Mouse (Mus musculus): ENCODE results near the gene Bglap2. TPM values are rescaled to one million over a fixed set of nuclear protein-coding genes. Genes with fewer than 3 reads are reported as not detected.

Bglap2 gene
- polyA plus RNA-seq, 1 experiment, result 2.1 TPM

- WGBS, result 27% methylated on average over 2 of the region's 2 CpGs
Observed at GRCm38 (mm10) chr3:88331282-88331681, 47.2 kb downstream of the Bglap2 start.

GRCm38 (mm10) chr3:88328956-88329355, 49.5 kb downstream of the Bglap2 start:
- Histone ChIP-seq H3K27ac (ENCODE audit: insufficient read depth, low read length) (no peak overlapping the region), H3K4me1 (ENCODE audit: control insufficient read depth, insufficient read depth, low read length) (peaks cover 7% of the 10 kb centered on the region), H3K4me3 (replicated peaks; ENCODE audit: insufficient read depth, low read depth, low read length) (no peak overlapping the region), H3K27me3 (ENCODE audit: control insufficient read depth, insufficient read depth, low read length) (no peaks in the 10 kb centered on the region)
- TF ChIP-seq POLR2A (IDR thresholded peaks at IDR 0.05; ENCODE audit: borderline replicate concordance, insufficient read depth, low read length) (no peak), CTCF (IDR thresholded peaks at IDR 0.05; ENCODE audit: borderline replicate concordance, insufficient read depth, low read depth, low read length) (no peak)
- 74% methylated on average over 5 of the region's 5 CpGs for WGBS
- DNase-seq, result no peak

More at GRCm38 (mm10) chr3:88331282-88331681, 47.2 kb downstream of the Bglap2 start:
- no peak overlapping the region for H3K27ac ChIP-seq (ENCODE audit: insufficient read depth, low read length)
- H3K27me3 ChIP-seq (ENCODE audit: control insufficient read depth, insufficient read depth, low read length), result no peaks in the 10 kb centered on the region
- TF ChIP-seq CTCF (IDR thresholded peaks at IDR 0.05; ENCODE audit: borderline replicate concordance, insufficient read depth, low read depth, low read length), result peak; percentile 66; the same call in 1 of the 2 replicates
- no peak for TF ChIP-seq POLR2A (IDR thresholded peaks at IDR 0.05; ENCODE audit: borderline replicate concordance, insufficient read depth, low read length)
- DNase-seq, result no peak
- peaks cover 2% of the 10 kb centered on the region for H3K4me1 ChIP-seq (ENCODE audit: control insufficient read depth, insufficient read depth, low read length)
- H3K4me3 ChIP-seq (replicated peaks; ENCODE audit: insufficient read depth, low read depth, low read length), result no peak overlapping the region

Other genes starting within 250 kb of the Bglap2 start
- 102 and 116 TPM in 2 replicates for gene Mef2d, start 236.3 kb downstream of the Bglap2 start, polyA plus RNA-seq (2012; rRNA removed)
- gene Rhbg, start 124.0 kb downstream of the Bglap2 start, polyA plus RNA-seq (2012; rRNA removed), result 0.08 and 0.17 TPM in 2 replicates
- 0.10 TPM in 1 of 2 replicates, not detected in the other for gene Gm38392, start 91.5 kb downstream of the Bglap2 start, polyA plus RNA-seq (2012; rRNA removed)
- gene Tsacc, start 81.7 kb downstream of the Bglap2 start, polyA plus RNA-seq (2012; rRNA removed), result 4.0 and 4.2 TPM in 2 replicates
- gene Cct3, start 81.6 kb downstream of the Bglap2 start, polyA plus RNA-seq (2012; rRNA removed), result 189 and 197 TPM in 2 replicates
- 109 and 110 TPM in 2 replicates for gene Glmp, start 53.7 kb downstream of the Bglap2 start, polyA plus RNA-seq (2012; rRNA removed)
- gene Tmem79, start 42.6 kb downstream of the Bglap2 start, polyA plus RNA-seq (2012; rRNA removed), result 0.81 and 1.3 TPM in 2 replicates
- 103 and 115 TPM in 2 replicates for gene Smg5, start 42.4 kb downstream of the Bglap2 start, polyA plus RNA-seq (2012; rRNA removed)
- 74.2 and 81.5 TPM in 2 replicates for gene Paqr6, start 14.1 kb downstream of the Bglap2 start, polyA plus RNA-seq (2012; rRNA removed)
- gene Bglap3, start 6.0 kb downstream of the Bglap2 start, polyA plus RNA-seq (2012; rRNA removed), result 0.41 and 0.65 TPM in 2 replicates
- gene Bglap, start 5.8 kb upstream of the Bglap2 start, polyA plus RNA-seq (2012; rRNA removed), result 0.57 TPM in 1 of 2 replicates, not detected in the other
- gene Pmf1, start 31.6 kb upstream of the Bglap2 start, polyA plus RNA-seq (2012; rRNA removed), result 13.8 and 14.5 TPM in 2 replicates
- gene Slc25a44, start 46.4 kb upstream of the Bglap2 start, polyA plus RNA-seq (2012; rRNA removed), result 57.6 and 61.2 TPM in 2 replicates
- gene Sema4a, start 82.5 kb upstream of the Bglap2 start, polyA plus RNA-seq (2012; rRNA removed), result 31.6 and 31.8 TPM in 2 replicates
- gene Lmna, start 131.3 kb upstream of the Bglap2 start, polyA plus RNA-seq (2012; rRNA removed), result 51.4 and 57.1 TPM in 2 replicates
- 1.2 and 1.3 TPM in 2 replicates for gene Mex3a, start 153.7 kb upstream of the Bglap2 start, polyA plus RNA-seq (2012; rRNA removed)
- 0.46 and 1.4 TPM in 2 replicates for gene Rab25, start 169.6 kb upstream of the Bglap2 start, polyA plus RNA-seq (2012; rRNA removed)
- 143 and 159 TPM in 2 replicates for gene Lamtor2, start 174.4 kb upstream of the Bglap2 start, polyA plus RNA-seq (2012; rRNA removed)
- gene Ubqln4, start 175.1 kb upstream of the Bglap2 start, polyA plus RNA-seq (2012; rRNA removed), result 86.4 and 87.3 TPM in 2 replicates
- gene Ssr2, start 197.2 kb upstream of the Bglap2 start, polyA plus RNA-seq (2012; rRNA removed), result 141 and 142 TPM in 2 replicates
- gene Arhgef2, start 227.3 kb upstream of the Bglap2 start, polyA plus RNA-seq (2012; rRNA removed), result 128 and 129 TPM in 2 replicates